Mouse (Mus musculus): ENCODE measurements around the gene H60b. TPM values are rescaled to one million over a fixed set of nuclear protein-coding genes. Genes with fewer than 3 reads are reported as not detected.
A peak's percentile ranks its signal among the peaks of the same experiment; 100 is the strongest.
"Not testable (repeated sequence)": the region's sequence is repeated elsewhere in the genome, so short reads cannot be mapped to it uniquely, and the experiment has no call there.

Gene H60b
- total RNA-seq (2021): not detected
- long read RNA-seq: 0 reads

GRCm38 (mm10) chr10:22158310-22158999, at the start of gene H60b, which contains the start of gene Raet1e:
Gene H60b, plus strand, starts transcription at chr10:22158586.
Gene Raet1e, plus strand, starts transcription at chr10:22158569.
- DNase-seq (ENCODE audit: low spot score in 2 of 2): peak in 1 of 2 experiments; percentile 23

DNA sequence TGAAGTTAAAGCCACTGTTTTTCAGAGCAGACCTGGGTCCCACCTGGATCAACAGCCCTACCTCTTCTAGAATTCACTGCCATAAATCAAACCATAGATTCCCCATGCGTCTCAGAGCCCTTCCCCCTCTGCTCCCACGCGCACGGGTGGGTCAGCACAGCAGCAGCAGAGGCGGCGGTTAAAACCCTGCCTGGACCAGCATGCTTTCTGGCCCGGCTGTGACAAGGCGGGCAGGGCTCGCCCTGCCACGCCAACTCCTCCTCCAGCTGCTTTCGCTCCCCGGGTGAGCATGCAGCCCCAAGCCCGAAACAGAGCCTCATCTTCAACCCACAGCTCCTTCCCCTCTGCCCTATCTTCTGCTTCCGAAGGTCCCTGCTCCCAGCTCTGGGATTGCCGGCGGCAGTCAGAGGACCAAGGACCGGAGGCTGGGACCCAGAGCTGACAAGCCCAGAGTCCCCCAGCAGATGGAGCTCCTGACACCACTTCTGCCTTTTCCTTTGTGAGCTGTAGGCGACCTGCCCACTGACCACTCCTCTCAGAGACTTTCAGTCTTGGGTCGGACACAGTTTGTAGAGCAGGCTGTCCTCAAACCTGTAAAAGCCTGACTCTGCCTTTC, 17.6 kb upstream of the H60b start:
- peak; percentile 78 to 81 for DNase-seq (ENCODE audit: low spot score in 2 of 2)

GRCm38 (mm10) chr10:22142194-22142593, 16.2 kb upstream of the H60b start:
- not testable (repeated sequence) for DNase-seq (ENCODE audit: low spot score in 2 of 2)

DNA sequence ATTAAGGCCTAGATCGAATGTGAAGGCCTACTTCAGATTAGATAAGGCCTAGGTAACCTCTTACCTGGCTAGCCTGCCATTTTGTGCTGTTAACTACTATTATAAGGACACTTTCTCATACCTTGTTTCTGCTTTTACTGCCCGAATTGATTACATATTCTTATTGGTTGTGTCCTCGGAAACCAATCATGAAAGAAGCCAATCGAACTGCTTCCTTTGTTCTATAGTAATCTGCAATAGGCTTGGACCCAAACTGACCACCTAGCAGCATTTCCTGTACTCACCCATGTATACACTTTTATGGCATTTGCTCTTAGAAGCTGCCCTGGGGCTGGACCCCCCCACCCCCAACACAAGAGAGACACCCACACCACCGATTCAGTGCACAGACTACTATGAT, 15.5 kb upstream of the H60b start:
- no peak for DNase-seq (ENCODE audit: low spot score in 2 of 2)

DNA sequence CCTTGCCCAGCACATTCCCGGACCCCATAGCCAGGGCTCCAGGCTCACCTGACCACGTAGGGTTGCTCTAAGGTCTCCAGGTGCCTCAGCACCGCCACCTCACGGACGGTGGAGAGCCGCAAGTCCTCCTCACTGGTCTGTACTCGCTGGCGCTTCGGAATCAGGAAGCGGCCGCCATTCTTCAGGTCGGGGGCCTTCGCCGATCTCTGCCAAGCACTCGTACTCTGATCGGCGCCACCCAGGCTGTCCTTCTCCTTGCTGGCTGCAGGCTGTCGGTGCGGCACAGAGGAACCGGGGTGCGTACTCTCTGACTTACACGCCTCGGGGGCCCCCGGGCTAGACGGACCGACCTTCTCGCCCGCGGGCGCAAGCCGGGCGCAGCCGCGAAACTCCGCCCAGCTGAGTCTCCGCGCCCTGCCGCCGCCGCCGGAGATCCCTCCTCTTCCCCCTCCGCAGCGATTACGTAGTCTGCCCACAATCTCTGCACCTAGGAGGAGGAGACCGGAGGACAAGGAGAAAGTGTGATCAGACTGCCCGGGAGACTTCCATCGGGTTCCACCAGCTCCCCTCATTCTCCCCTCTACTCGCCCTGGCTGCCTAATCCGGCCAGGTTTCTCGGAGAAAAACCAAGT, 9.8 kb upstream of the H60b start:
- DNase-seq (ENCODE audit: low spot score in 2 of 2): peak; percentile 28 to 44

- DNase-seq (ENCODE audit: low spot score in 2 of 2): peak; percentile 29 to 36
Measured at GRCm38 (mm10) chr10:22149073-22149690, 9.2 kb upstream of the H60b start, which contains the start of gene E030030I06Rik. Gene E030030I06Rik, minus strand, starts transcription at chr10:22149270.

- DNase-seq (ENCODE audit: low spot score in 2 of 2): no peak
Measured at GRCm38 (mm10) chr10:22149691-22150465, 8.5 kb upstream of the H60b start.

GRCm38 (mm10) chr10:22150593-22150992, 7.8 kb upstream of the H60b start:
- peak in 1 of 2 experiments; percentile 18 for DNase-seq (ENCODE audit: low spot score in 2 of 2)

DNA sequence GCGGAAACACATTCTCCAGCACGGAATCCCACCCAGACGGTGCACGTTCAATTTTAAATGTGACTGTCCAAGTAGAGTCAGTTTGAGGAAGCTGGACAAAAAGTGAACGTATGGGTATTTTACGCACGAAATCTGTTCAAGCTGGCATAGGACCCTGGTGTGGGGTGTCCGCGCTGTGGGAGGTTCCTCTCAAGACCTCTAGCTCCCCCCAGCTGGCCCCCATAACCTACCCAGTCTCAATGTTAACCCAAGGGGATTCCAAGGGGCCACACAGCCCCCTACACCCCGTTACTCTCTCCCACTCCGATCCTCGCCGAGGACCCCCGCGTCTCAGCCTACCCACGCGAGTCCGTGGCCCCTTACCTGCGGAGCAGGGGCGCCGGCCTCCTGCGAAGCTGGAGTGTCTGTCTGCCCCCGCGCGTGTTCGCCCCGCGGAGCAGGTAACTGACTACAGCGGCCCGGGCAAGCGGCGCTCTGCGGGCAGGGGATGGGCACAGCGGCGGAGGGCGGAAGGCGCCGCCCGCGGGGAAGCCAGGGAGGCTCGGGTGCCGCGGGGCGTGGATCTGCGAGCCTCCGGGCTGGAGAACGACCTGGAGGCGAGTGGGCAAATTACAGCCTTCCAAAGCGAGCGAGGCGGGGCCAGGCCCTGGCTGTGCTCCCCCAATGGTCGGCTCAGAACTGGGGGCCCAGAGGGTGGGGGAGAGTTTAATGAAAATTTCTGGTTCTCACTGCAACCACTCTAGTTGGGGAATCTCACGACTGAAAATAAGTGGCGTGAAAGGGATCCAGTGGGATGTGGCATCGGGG, 7.1 kb upstream of the H60b start:
- DNase-seq (ENCODE audit: low spot score in 2 of 2): not testable (repeated sequence)

- not testable (repeated sequence) for DNase-seq (ENCODE audit: low spot score in 2 of 2)
Measured at GRCm38 (mm10) chr10:22151863-22152640, 6.3 kb upstream of the H60b start.

- DNase-seq (ENCODE audit: low spot score in 2 of 2): not testable (repeated sequence)
Measured at GRCm38 (mm10) chr10:22153147-22153690, 5.2 kb upstream of the H60b start.

- DNase-seq (ENCODE audit: low spot score in 2 of 2): not testable (repeated sequence)
Measured at GRCm38 (mm10) chr10:22154127-22154526, 4.3 kb upstream of the H60b start.

DNA sequence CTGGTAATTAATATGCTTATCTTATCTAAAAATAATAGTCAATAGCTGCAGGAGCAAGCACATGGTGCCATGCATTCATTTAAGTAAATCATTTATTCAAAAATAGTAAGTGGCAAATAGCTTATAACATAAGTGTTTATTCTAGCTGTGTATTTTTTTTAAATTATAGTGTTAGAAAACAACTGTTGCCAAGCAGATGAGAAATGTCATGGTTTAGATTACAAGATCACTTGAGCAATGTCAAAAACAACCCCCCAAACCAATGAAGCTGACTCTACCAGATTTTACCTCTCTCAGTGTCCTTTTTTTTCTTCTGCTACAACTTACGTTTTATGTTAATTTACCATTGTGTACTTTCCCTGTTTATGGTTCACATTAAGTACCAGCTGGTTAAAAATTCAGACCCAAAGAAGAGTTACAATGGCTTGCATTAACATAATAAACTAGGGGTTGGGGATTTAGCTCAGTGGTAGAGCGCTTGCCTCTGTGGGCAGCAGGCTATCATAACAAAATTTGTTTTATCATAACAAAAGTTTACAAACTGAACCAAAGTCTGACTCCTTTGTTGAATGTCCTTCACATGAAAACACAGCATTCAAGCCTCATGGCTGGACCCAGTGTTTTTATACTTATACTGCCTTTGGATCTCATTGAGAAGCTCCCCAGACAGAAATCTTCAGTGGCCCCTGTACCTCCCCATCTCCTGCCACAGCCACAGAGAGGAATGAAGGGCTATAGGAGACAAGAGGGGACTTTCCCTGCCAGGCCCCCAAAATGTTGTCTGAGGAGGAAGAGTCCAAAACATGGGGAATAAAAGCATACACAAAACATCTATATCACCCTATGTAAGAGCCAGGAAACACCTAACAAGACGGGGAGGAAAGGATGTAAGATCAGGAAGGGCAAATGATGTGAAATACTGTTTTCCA, 3.3 kb upstream of the H60b start:
- DNase-seq (ENCODE audit: low spot score in 2 of 2): no peak

- DNase-seq (ENCODE audit: low spot score in 2 of 2): no peak
Measured at GRCm38 (mm10) chr10:22159131-22159561, 760 bp downstream of the H60b start.

- DNase-seq (ENCODE audit: low spot score in 2 of 2): no peak
Measured at GRCm38 (mm10) chr10:22159581-22160140, 1.3 kb downstream of the H60b start.

DNA sequence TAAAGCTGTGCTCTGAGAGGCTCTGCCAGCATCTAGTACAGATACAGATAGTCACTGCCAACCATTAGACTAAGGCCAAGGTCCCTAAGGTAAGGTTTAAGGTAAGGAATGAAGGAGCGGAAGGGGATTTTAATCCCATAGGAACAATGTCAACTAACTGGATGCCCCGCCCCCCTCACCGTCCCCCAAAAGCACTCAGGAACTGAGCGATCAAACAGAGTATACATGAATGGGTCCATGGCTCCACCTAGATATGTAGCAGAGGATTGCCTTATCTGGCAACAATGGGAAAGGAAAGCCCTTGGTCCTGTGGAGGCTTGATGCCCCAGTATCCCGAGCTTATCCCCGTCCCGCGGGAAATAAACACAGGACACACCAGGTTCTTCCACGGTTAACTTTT, 4.9 kb downstream of the H60b start:
- DNase-seq (ENCODE audit: low spot score in 2 of 2): not testable (repeated sequence)

Measured in layer of hippocampus, postnatal 10 days (tissue).